Mouse (Mus musculus) kidney, adult 2 months (tissue): Measurements from ENCODE around the gene Rtn4rl1. TPM values are rescaled to one million over a fixed set of nuclear protein-coding genes. Genes with fewer than 3 reads are reported as not detected.

Source experiments
- DNase-seq: peaks from one replicate; pipeline ENCODE4 v3.0.0; 2021
- H3K27ac ChIP-seq: fragments of 200-500 bp; 2 replicates; pipeline ENCODE4 v1.5.1; 2012; ENCODE audit warnings: low read depth, low read length, control low read depth, inconsistent platforms; ENCODE audit not compliant: insufficient read depth
- H3K27me3 ChIP-seq: fragments of 200-500 bp; replicated peaks from 2 replicates; pipeline ENCODE4 v1.6.1; 2012; ENCODE audit warnings: mild to moderate bottlenecking, moderate library complexity, low read length, inconsistent platforms; ENCODE audit not compliant: control insufficient read depth, insufficient read depth
- H3K36me3 ChIP-seq: fragments of 200-500 bp; 2 replicates; pipeline ENCODE4 v1.6.1; 2012; ENCODE audit warnings: mild to moderate bottlenecking, moderate library complexity, low read length, inconsistent platforms; ENCODE audit not compliant: control insufficient read depth, insufficient read depth
- H3K4me1 ChIP-seq: fragments of 200-500 bp; 2 replicates; pipeline ENCODE4 v1.6.1; 2011; ENCODE audit warnings: low read length; ENCODE audit not compliant: control insufficient read depth, insufficient read depth
- H3K4me3 ChIP-seq: fragments of 200-500 bp; 2 replicates; pipeline ENCODE4 v1.5.1; 2011; ENCODE audit warnings: mild to moderate bottlenecking, low read depth, low read length, control low read depth; ENCODE audit not compliant: insufficient read depth
- CTCF ChIP-seq: fragments of 200-500 bp; conservative IDR thresholded peaks from 2 replicates; pipeline ENCODE4 v1.5.1; 2011; ENCODE audit warnings: low read depth, mild to moderate bottlenecking, control low read depth, low read length, moderate library complexity, mixed read lengths; ENCODE audit not compliant: insufficient read depth, insufficient read length
- POLR2A ChIP-seq: fragments of 200-500 bp; IDR thresholded peaks from one replicate; pipeline ENCODE4 v1.6.1; 2011; ENCODE audit warnings: low read depth, low read length, control low read depth
- WGBS: fragments of 180-500 bp; shearing (Covaris S2); methylation state at CpG from one replicate; pipeline ENCODE4 v1.1.7; 2018; 5-methylcytosine and 5-hydroxymethylcytosine counted together
- polyA plus RNA-seq: library from polyadenylated mRNA; depleted of rRNA; stranded (reverse); fragments of >200 nt; gene quantifications from 2 replicates; pipeline ENCODE4 v1.2.3, GENCODE M21; 2012; rRNA removed

Gene Rtn4rl1
- polyA plus RNA-seq, 1 experiment: 11.3 TPM

- no peaks in the 10 kb centered on the region for H3K27me3 ChIP-seq
- no peaks in the 10 kb centered on the region; the same call in 1 of the 2 replicates for H3K36me3 ChIP-seq
- WGBS: 73% methylated on average over 4 of the region's 4 CpGs
- H3K4me1 ChIP-seq: no peaks in the 10 kb centered on the region
- peak overlapping the region; percentile 36; the same call in 1 of the 2 replicates for H3K27ac ChIP-seq
- no peak overlapping the region for H3K4me3 ChIP-seq
- TF ChIP-seq POLR2A (no peak), CTCF (no peak)
- no peak for DNase-seq
These were observed 115.1 kb downstream of the Rtn4rl1 start for GRCm38 (mm10) chr11:75308650-75309049.

GRCm38 (mm10) chr11:75310813-75311212, 117.2 kb downstream of the Rtn4rl1 start:
- Histone ChIP-seq H3K4me3 (no peak overlapping the region), H3K27me3 (no peaks in the 10 kb centered on the region), H3K27ac (no peak overlapping the region), H3K4me1 (no peaks in the 10 kb centered on the region), H3K36me3 (no peaks in the 10 kb centered on the region; the same call in 1 of the 2 replicates)
- TF ChIP-seq POLR2A: no peak
- TF ChIP-seq CTCF: no peak
- 45% methylated on average over 8 of the region's 8 CpGs for whole genome bisulfite sequencing
- DNase-seq: no peak

- no peaks in the 10 kb centered on the region; the same call in 1 of the 2 replicates for H3K36me3 ChIP-seq
- no peak overlapping the region for H3K4me3 ChIP-seq
- TF ChIP-seq CTCF (no peak), POLR2A (no peak)
- no peaks in the 10 kb centered on the region for H3K27me3 ChIP-seq
- DNase-seq: no peak
- no peak overlapping the region for H3K27ac ChIP-seq
- WGBS: 88% methylated on average over 6 of the region's 6 CpGs
- H3K4me1 ChIP-seq: no peaks in the 10 kb centered on the region
These were observed 118.2 kb downstream of the Rtn4rl1 start for GRCm38 (mm10) chr11:75311751-75312150.

GRCm38 (mm10) chr11:75313834-75314233, 120.3 kb downstream of the Rtn4rl1 start:
- TF ChIP-seq CTCF (no peak), POLR2A (no peak)
- no peak for DNase-seq
- Histone ChIP-seq H3K4me1 (no peaks in the 10 kb centered on the region), H3K36me3 (no peaks in the 10 kb centered on the region; the same call in 1 of the 2 replicates), H3K27ac (no peak overlapping the region), H3K4me3 (no peak overlapping the region), H3K27me3 (no peaks in the 10 kb centered on the region)
- WGBS: 81% methylated on average over 8 of the region's 8 CpGs

Other genes with a start within 250 kb of the Rtn4rl1 start
- gene Hic1, start 24.3 kb upstream of the Rtn4rl1 start, polyA plus RNA-seq: 8.6 and 12.6 TPM in 2 replicates
- gene Ovca2, start 14.9 kb upstream of the Rtn4rl1 start, polyA plus RNA-seq: 18.6 and 33.7 TPM in 2 replicates
- gene Dph1, start 2.5 kb upstream of the Rtn4rl1 start, polyA plus RNA-seq: 40.2 and 46.7 TPM in 2 replicates
- gene Rpa1, start 154.5 kb downstream of the Rtn4rl1 start, polyA plus RNA-seq: 17.0 and 21.3 TPM in 2 replicates
- 7.1 and 7.2 TPM in 2 replicates for gene Smyd4, start 154.7 kb downstream of the Rtn4rl1 start, polyA plus RNA-seq
- 17.2 and 29.9 TPM in 2 replicates for gene Serpinf1, start 228.9 kb downstream of the Rtn4rl1 start, polyA plus RNA-seq
- gene Serpinf2, start 245.8 kb downstream of the Rtn4rl1 start, polyA plus RNA-seq: 126 and 141 TPM in 2 replicates